Mouse (Mus musculus): ENCODE results near the gene Abhd6. TPM values are rescaled to one million over a fixed set of nuclear protein-coding genes. Genes with fewer than 3 reads are reported as not detected.

The Abhd6 gene
- polyA plus RNA-seq, 1 experiment from 2014 or later = 15.1 TPM

GRCm38 (mm10) chr14:8026769-8027531 is 24.2 kb downstream of the Abhd6 start:
- no peaks in the 10 kb centered on the region for H3K4me1 ChIP-seq (ENCODE audit: insufficient read depth)
- no peak overlapping the region for H3K4me3 ChIP-seq (ENCODE audit: low read depth, low read length)
- no peak overlapping the region for H3K27ac ChIP-seq (ENCODE audit: low read depth)
- no peak for DNase-seq
- no peaks in the 10 kb centered on the region for H3K9me3 ChIP-seq (ENCODE audit: low read depth, low read length)
- no peak for TF ChIP-seq CTCF (IDR thresholded peaks at IDR 0.05; ENCODE audit: low read depth)
- ATAC-seq (ENCODE audit: insufficient read depth) = no peak
- H3K27me3 ChIP-seq (ENCODE audit: insufficient read depth, low read length) = no peaks in the 10 kb centered on the region
- H3K4me2 ChIP-seq = no peak overlapping the region
- no peak overlapping the region for H3K9ac ChIP-seq
- H3K36me3 ChIP-seq (ENCODE audit: insufficient read depth) = no peaks in the 10 kb centered on the region
- WGBS = 79% methylated on average over 10 of the region's 10 CpGs

GRCm38 (mm10) chr14:8028086-8028485 is 25.4 kb downstream of the Abhd6 start:
- 90% methylated on average over 5 of the region's 5 CpGs for WGBS
- Histone ChIP-seq H3K9me3 (ENCODE audit: low read depth, low read length) (no peaks in the 10 kb centered on the region), H3K36me3 (ENCODE audit: insufficient read depth) (no peaks in the 10 kb centered on the region), H3K4me3 (ENCODE audit: low read depth, low read length) (no peak overlapping the region), H3K4me2 (no peak overlapping the region), H3K4me1 (ENCODE audit: insufficient read depth) (no peaks in the 10 kb centered on the region), H3K27me3 (ENCODE audit: insufficient read depth, low read length) (no peaks in the 10 kb centered on the region), H3K27ac (ENCODE audit: low read depth) (no peak overlapping the region), H3K9ac (no peak overlapping the region)
- DNase-seq (no peak), ATAC-seq (ENCODE audit: insufficient read depth) (no peak)
- no peak for TF ChIP-seq CTCF (IDR thresholded peaks at IDR 0.05; ENCODE audit: low read depth)

GRCm38 (mm10) chr14:8029752-8030151 is 27.1 kb downstream of the Abhd6 start:
- DNase-seq (no peak), ATAC-seq (ENCODE audit: insufficient read depth) (no peak)
- Histone ChIP-seq H3K27me3 (ENCODE audit: insufficient read depth, low read length) (no peaks in the 10 kb centered on the region), H3K4me1 (ENCODE audit: insufficient read depth) (no peaks in the 10 kb centered on the region), H3K9ac (no peak overlapping the region), H3K9me3 (ENCODE audit: low read depth, low read length) (no peaks in the 10 kb centered on the region), H3K4me3 (ENCODE audit: low read depth, low read length) (no peak overlapping the region), H3K4me2 (no peak overlapping the region), H3K27ac (ENCODE audit: low read depth) (no peak overlapping the region), H3K36me3 (ENCODE audit: insufficient read depth) (no peaks in the 10 kb centered on the region)
- 78% methylated on average over 1 of the region's 1 CpGs for WGBS
- TF ChIP-seq CTCF (IDR thresholded peaks at IDR 0.05; ENCODE audit: low read depth) = no peak

DNA sequence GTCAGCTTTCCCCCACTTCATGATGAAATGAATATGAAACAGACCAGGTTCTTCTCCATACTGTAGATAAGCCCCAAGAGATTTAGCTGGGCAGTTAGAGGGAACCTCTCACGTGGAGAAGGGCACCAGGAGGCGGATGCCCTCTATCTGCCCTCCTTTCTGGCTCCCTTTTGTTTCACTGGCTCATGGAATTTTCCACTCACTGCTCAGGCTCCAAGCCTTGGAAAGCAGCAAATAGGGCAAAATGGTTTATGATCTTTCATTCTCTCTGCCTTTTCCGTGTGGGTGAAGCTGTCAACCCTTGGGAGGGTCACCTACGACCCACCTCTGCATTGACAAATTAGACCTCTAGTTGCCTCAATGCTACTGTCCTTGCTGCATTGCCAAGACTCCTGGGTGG is 27.8 kb downstream of the Abhd6 start:
- H3K4me3 ChIP-seq (ENCODE audit: low read depth, low read length) = no peak overlapping the region
- no peak overlapping the region for H3K9ac ChIP-seq
- DNase-seq (no peak), ATAC-seq (ENCODE audit: insufficient read depth) (no peak)
- H3K4me2 ChIP-seq = no peak overlapping the region
- no peak overlapping the region for H3K27ac ChIP-seq (ENCODE audit: low read depth)
- WGBS = 56% methylated on average over 4 of the region's 4 CpGs
- no peak for TF ChIP-seq CTCF (IDR thresholded peaks at IDR 0.05; ENCODE audit: low read depth)
- no peaks in the 10 kb centered on the region for H3K36me3 ChIP-seq (ENCODE audit: insufficient read depth)
- H3K9me3 ChIP-seq (ENCODE audit: low read depth, low read length) = no peaks in the 10 kb centered on the region
- H3K27me3 ChIP-seq (ENCODE audit: insufficient read depth, low read length) = no peaks in the 10 kb centered on the region
- H3K4me1 ChIP-seq (ENCODE audit: insufficient read depth) = no peaks in the 10 kb centered on the region

DNA sequence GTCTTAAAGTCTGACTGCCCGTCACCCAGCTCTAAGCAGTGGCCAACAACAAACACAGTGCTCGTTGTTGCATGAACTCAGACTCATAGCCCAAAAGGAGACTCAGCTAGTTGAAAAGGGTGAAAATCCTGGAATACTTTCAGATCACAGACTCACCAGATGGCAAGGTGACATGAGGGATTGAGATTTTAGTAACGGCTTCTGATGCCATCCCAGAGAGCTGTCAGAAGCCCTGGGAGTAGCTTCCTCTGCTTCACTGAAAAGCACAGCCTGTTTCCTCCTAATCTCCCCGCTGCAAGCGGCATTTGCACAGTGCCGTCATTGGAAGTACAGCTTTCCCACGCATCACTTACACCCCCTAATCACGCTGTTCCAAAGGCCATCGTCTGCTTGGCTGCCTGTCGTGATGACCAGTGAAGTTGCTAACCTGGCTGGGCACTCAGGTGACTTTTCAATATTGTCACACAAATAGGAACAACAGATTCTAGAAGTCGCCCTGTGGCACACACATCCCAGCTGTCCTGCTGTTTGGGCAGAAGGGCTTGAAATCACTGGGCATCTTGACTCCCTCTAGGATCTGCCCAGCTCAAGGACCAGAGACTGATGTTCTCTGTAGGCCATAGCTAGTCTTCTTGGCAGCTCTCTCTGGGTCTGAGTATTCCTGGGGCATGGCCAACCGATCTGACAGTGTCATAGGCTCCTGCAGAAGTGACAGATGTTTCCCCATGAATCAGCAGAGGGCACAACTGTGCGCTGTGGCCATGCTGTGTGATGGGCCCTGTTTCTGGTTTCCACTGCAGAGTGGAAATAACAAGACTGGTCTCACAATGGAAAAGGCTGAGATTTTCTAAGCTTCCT is 29.6 kb downstream of the Abhd6 start:
- no peak for DNase-seq
- no peak overlapping the region for H3K9ac ChIP-seq
- no peaks in the 10 kb centered on the region for H3K9me3 ChIP-seq (ENCODE audit: low read depth, low read length)
- no peak overlapping the region for H3K4me3 ChIP-seq (ENCODE audit: low read depth, low read length)
- no peaks in the 10 kb centered on the region for H3K27me3 ChIP-seq (ENCODE audit: insufficient read depth, low read length)
- no peak for ATAC-seq (ENCODE audit: insufficient read depth)
- WGBS = 67% methylated on average over 13 of the region's 13 CpGs
- H3K27ac ChIP-seq (ENCODE audit: low read depth) = no peak overlapping the region
- no peaks in the 10 kb centered on the region for H3K4me1 ChIP-seq (ENCODE audit: insufficient read depth)
- no peaks in the 10 kb centered on the region for H3K36me3 ChIP-seq (ENCODE audit: insufficient read depth)
- TF ChIP-seq CTCF (IDR thresholded peaks at IDR 0.05; ENCODE audit: low read depth) = no peak
- no peak overlapping the region for H3K4me2 ChIP-seq

- Histone ChIP-seq H3K27ac (ENCODE audit: low read depth) (no peak overlapping the region), H3K9ac (no peak overlapping the region), H3K4me1 (ENCODE audit: insufficient read depth) (no peaks in the 10 kb centered on the region), H3K9me3 (ENCODE audit: low read depth, low read length) (no peaks in the 10 kb centered on the region), H3K36me3 (ENCODE audit: insufficient read depth) (no peaks in the 10 kb centered on the region), H3K4me3 (ENCODE audit: low read depth, low read length) (no peak overlapping the region), H3K27me3 (ENCODE audit: insufficient read depth, low read length) (no peaks in the 10 kb centered on the region), H3K4me2 (no peak overlapping the region)
- no peak for TF ChIP-seq CTCF (IDR thresholded peaks at IDR 0.05; ENCODE audit: low read depth)
- DNase-seq (no peak), ATAC-seq (ENCODE audit: insufficient read depth) (no peak)
- 44% methylated on average over 5 of the region's 5 CpGs for WGBS
These were observed 31.9 kb downstream of the Abhd6 start for GRCm38 (mm10) chr14:8034561-8034960.

GRCm38 (mm10) chr14:8035951-8036350 is 33.2 kb downstream of the Abhd6 start:
- ATAC-seq (ENCODE audit: insufficient read depth) (no peak), DNase-seq (no peak)
- H3K9me3 ChIP-seq (ENCODE audit: low read depth, low read length) = no peaks in the 10 kb centered on the region
- no peaks in the 10 kb centered on the region for H3K36me3 ChIP-seq (ENCODE audit: insufficient read depth)
- TF ChIP-seq CTCF (IDR thresholded peaks at IDR 0.05; ENCODE audit: low read depth) = no peak
- no peak overlapping the region for H3K4me2 ChIP-seq
- H3K9ac ChIP-seq = no peak overlapping the region
- H3K4me1 ChIP-seq (ENCODE audit: insufficient read depth) = no peaks in the 10 kb centered on the region
- 69% methylated on average over 6 of the region's 6 CpGs for WGBS
- H3K27me3 ChIP-seq (ENCODE audit: insufficient read depth, low read length) = no peaks in the 10 kb centered on the region
- no peak overlapping the region for H3K4me3 ChIP-seq (ENCODE audit: low read depth, low read length)
- no peak overlapping the region for H3K27ac ChIP-seq (ENCODE audit: low read depth)
